Mouse (Mus musculus): ENCODE results near the gene Arrb1. TPM values are rescaled to one million over a fixed set of nuclear protein-coding genes. Genes with fewer than 3 reads are reported as not detected.

The Arrb1 gene
- polyA plus RNA-seq, 1 experiment from 2014 or later = 15.9 TPM

MicroRNA genes within 50 kb of the gene (microRNA counts, 519-probe panel; counts per million panel counts)
- microRNA mmu-miR-326 = 3,540 counts per million, percentile 48 among the panel's probes with 10 or more counts

Small RNA genes lying within 50 kb of the gene (microRNA-seq; reads per million reads assigned to microRNA genes)
- gene Mir326 = 41.5 reads per million, percentile 44 among the genes with 10 or more reads in this experiment

Other genes starting within 250 kb of the Arrb1 start
- gene Serpinh1, start 182.2 kb upstream of the Arrb1 start, polyA plus RNA-seq (2015; fragmentation: Nextera tagmentation; extraction: Ambion mirVana) = 462 and 484 TPM in 2 replicates
- 53.0 and 59.8 TPM in 2 replicates for gene Gdpd5, start 154.1 kb upstream of the Arrb1 start, polyA plus RNA-seq (2015; fragmentation: Nextera tagmentation; extraction: Ambion mirVana)
- gene Klhl35, start 69.5 kb upstream of the Arrb1 start, polyA plus RNA-seq (2015; fragmentation: Nextera tagmentation; extraction: Ambion mirVana) = 13.4 and 16.9 TPM in 2 replicates
- 514 and 540 TPM in 2 replicates for gene Rps3, start 51.7 kb upstream of the Arrb1 start, polyA plus RNA-seq (2015; fragmentation: Nextera tagmentation; extraction: Ambion mirVana)
- 2.2 and 3.8 TPM in 2 replicates for gene Tpbgl, start 91.6 kb downstream of the Arrb1 start, polyA plus RNA-seq (2015; fragmentation: Nextera tagmentation; extraction: Ambion mirVana)
- 5.0 and 5.2 TPM in 2 replicates for gene Slco2b1, start 175.9 kb downstream of the Arrb1 start, polyA plus RNA-seq (2015; fragmentation: Nextera tagmentation; extraction: Ambion mirVana)
- not detected in 2 replicates for gene Olfr520, start 194.8 kb downstream of the Arrb1 start, polyA plus RNA-seq (2015; fragmentation: Nextera tagmentation; extraction: Ambion mirVana)
- not detected in 2 replicates for gene Olfr521, start 228.0 kb downstream of the Arrb1 start, polyA plus RNA-seq (2015; fragmentation: Nextera tagmentation; extraction: Ambion mirVana)

Data from neural tube, embryonic 13.5 days (tissue).